Mouse (Mus musculus): ENCODE measurements around the gene Prph. TPM values are rescaled to one million over a fixed set of nuclear protein-coding genes. Genes with fewer than 3 reads are reported as not detected.
A peak's percentile ranks its signal among the peaks of the same experiment; 100 is the strongest.

Gene Prph
- polyA plus RNA-seq (2015; fragmentation: Nextera tagmentation; extraction: Ambion mirVana), result 5.1 and 7.1 TPM in 2 replicates

DNA sequence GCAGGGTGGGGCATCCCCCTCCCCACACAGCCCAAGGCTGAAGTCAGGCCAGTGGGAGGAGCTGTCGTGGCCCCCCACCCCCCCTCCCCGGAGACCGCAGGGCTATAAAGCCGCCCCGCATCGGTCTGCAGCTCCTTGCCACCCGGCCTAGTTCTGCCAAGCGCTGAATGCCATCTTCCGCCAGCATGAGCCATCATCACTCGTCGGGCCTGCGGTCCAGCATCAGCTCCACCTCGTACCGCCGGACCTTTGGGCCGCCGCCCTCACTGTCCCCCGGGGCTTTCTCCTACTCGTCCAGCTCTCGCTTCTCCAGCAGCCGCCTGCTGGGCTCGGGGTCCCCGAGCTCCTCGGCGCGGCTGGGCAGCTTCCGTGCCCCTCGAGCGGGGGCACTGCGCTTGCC is at the start of gene Prph:
Gene Prph (plus strand): TSS at position 135 of the 400 bp plus-strand sequence.
- H3K9ac ChIP-seq (ENCODE audit: low read depth, low read length), result peak within 1 kb of the TSS; percentile 36; the same call in 1 of the 2 replicates
- H3K4me2 ChIP-seq (ENCODE audit: low read length), result peak within 1 kb of the TSS; percentile 71
- no peak for ATAC-seq
- no peaks in the 10 kb centered on the region for H3K36me3 ChIP-seq (ENCODE audit: control insufficient read depth, insufficient read depth, low read length)
- H3K27ac ChIP-seq (ENCODE audit: low read length), result no peak within 1 kb of the TSS
- WGBS, result under 1% methylated on average over 26 of the region's 30 CpGs
- peak within 1 kb of the TSS; percentile 41 for H3K4me3 ChIP-seq (ENCODE audit: low read depth, low read length)
- peaks cover 55% of the 10 kb centered on the region for H3K27me3 ChIP-seq (ENCODE audit: control insufficient read depth, insufficient read depth, low read depth, low read length)
- H3K9me3 ChIP-seq (replicated peaks; ENCODE audit: control insufficient read depth, low read length, poor library complexity, severe bottlenecking), result no peaks in the 10 kb centered on the region
- peaks cover 10% of the 10 kb centered on the region for H3K4me1 ChIP-seq (ENCODE audit: control insufficient read depth, insufficient read depth, low read length)

DNA sequence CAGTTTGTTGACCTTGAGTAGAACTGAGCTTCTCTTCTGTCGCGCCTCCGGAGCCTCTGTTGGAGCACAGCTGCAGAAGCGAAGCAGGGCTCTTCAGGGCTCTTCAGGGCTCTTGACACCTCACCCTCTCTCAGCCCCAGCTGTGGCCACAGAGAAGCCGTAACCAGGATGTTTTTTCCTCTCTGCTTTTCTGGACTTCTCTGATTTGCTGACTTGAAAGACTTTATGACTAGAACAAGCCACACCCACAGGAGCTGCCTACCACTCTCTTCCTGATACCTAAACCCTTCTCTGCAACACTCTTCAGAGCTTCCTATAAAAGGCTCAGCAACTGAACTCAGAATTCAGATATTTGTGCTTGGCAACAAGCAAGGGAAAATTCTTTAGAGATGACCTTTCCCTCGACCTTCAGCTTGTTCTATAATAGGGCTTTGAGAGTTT is 46.2 kb upstream of the Prph start:
- Histone ChIP-seq H3K27ac (ENCODE audit: low read length) (no peak overlapping the region), H3K4me3 (ENCODE audit: low read depth, low read length) (no peak overlapping the region), H3K9ac (ENCODE audit: low read depth, low read length) (no peak overlapping the region), H3K27me3 (ENCODE audit: control insufficient read depth, insufficient read depth, low read depth, low read length) (no peaks in the 10 kb centered on the region), H3K4me1 (ENCODE audit: control insufficient read depth, insufficient read depth, low read length) (no peaks in the 10 kb centered on the region), H3K9me3 (replicated peaks; ENCODE audit: control insufficient read depth, low read length, poor library complexity, severe bottlenecking) (no peaks in the 10 kb centered on the region), H3K36me3 (ENCODE audit: control insufficient read depth, insufficient read depth, low read length) (no peaks in the 10 kb centered on the region), H3K4me2 (ENCODE audit: low read length) (no peak overlapping the region)
- 64% methylated on average over 6 of the region's 6 CpGs for WGBS
- no peak for ATAC-seq

DNA sequence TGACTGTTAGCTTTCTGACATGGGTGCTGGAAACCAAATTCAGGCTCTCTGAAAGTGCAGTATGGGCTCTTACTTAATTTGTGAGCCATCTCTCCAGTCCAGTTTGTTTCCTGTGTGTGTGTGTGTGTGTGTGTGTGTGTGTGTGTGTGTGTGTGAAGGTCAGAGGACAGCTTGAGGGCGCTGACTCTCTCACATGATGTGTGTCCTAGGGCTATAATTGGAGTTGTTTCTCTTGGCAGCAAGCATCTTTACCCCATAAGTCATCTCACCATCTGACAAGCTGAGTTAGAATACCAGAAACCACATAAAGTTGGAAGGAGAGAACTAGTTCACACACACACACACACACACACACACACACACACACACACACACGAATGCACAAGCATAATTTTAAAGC is 44.1 kb upstream of the Prph start:
- H3K4me1 ChIP-seq (ENCODE audit: control insufficient read depth, insufficient read depth, low read length), result no peaks in the 10 kb centered on the region
- H3K9ac ChIP-seq (ENCODE audit: low read depth, low read length), result no peak overlapping the region
- no peaks in the 10 kb centered on the region for H3K27me3 ChIP-seq (ENCODE audit: control insufficient read depth, insufficient read depth, low read depth, low read length)
- ATAC-seq, result no peak
- no peak overlapping the region for H3K4me2 ChIP-seq (ENCODE audit: low read length)
- H3K36me3 ChIP-seq (ENCODE audit: control insufficient read depth, insufficient read depth, low read length), result no peaks in the 10 kb centered on the region
- 85% methylated on average over 2 of the region's 2 CpGs for WGBS
- no peak overlapping the region for H3K4me3 ChIP-seq (ENCODE audit: low read depth, low read length)
- no peak overlapping the region for H3K27ac ChIP-seq (ENCODE audit: low read length)
- no peaks in the 10 kb centered on the region for H3K9me3 ChIP-seq (replicated peaks; ENCODE audit: control insufficient read depth, low read length, poor library complexity, severe bottlenecking)

DNA sequence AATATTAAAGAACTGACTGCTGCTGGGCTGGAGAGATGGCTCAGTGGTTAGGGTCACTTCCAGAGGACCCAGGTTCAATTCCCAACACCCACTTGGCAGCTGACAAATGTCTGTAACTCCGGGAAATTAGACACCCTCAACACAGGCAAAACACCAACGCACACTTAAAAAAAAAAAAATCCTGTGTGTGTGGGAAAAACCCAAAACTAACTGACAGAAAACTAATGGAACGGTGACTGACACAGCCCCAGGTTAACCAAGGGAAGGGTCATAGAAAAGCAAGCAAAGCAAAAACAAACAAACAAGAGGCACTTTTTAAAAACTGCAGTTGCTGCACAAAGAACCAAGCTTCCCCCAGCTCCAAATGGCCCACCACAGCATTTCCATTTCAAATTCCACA is 43.0 kb upstream of the Prph start:
- H3K4me2 ChIP-seq (ENCODE audit: low read length), result no peak overlapping the region

DNA sequence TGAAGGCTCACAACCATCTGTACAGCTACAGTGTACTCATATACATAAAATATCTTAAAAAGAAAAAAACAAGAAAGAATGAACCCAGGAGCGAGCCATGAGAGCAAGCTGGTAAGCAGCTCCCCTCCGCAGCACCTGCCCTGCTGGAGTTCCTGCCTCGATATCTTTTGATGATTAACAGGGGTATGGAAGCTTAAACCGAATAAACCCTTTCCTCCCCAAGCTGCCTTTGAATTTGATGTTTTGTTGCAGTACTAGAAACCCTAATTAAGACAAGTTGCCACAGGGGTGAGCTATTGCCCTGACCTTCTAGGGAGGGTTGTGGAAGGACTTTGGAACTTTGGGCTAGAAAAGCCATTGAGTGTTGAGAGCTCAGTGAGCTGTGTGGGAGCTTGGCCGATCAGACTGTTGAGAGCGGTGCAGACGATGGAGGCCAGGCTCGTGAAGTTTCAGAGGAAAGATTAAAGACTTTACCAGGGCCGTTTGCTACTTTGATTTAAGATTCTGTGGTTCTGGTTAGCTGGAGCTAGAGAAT is 40.4 kb upstream of the Prph start:
- Histone ChIP-seq H3K4me2 (ENCODE audit: low read length) (no peak overlapping the region), H3K9ac (ENCODE audit: low read depth, low read length) (no peak overlapping the region), H3K4me3 (ENCODE audit: low read depth, low read length) (no peak overlapping the region), H3K36me3 (ENCODE audit: control insufficient read depth, insufficient read depth, low read length) (no peaks in the 10 kb centered on the region), H3K27me3 (ENCODE audit: control insufficient read depth, insufficient read depth, low read depth, low read length) (no peaks in the 10 kb centered on the region), H3K9me3 (replicated peaks; ENCODE audit: control insufficient read depth, low read length, poor library complexity, severe bottlenecking) (no peaks in the 10 kb centered on the region), H3K4me1 (ENCODE audit: control insufficient read depth, insufficient read depth, low read length) (peaks cover 5% of the 10 kb centered on the region; the same call in 1 of the 2 replicates), H3K27ac (ENCODE audit: low read length) (no peak overlapping the region)
- ATAC-seq, result no peak
- 67% methylated on average over 9 of the region's 9 CpGs for WGBS

More for the DNA sequence above, 43.0 kb upstream of the Prph start:
- Histone ChIP-seq H3K36me3 (ENCODE audit: control insufficient read depth, insufficient read depth, low read length) (no peaks in the 10 kb centered on the region), H3K9ac (ENCODE audit: low read depth, low read length) (no peak overlapping the region), H3K4me1 (ENCODE audit: control insufficient read depth, insufficient read depth, low read length) (no peaks in the 10 kb centered on the region), H3K4me3 (ENCODE audit: low read depth, low read length) (no peak overlapping the region), H3K27ac (ENCODE audit: low read length) (no peak overlapping the region), H3K27me3 (ENCODE audit: control insufficient read depth, insufficient read depth, low read depth, low read length) (no peaks in the 10 kb centered on the region), H3K9me3 (replicated peaks; ENCODE audit: control insufficient read depth, low read length, poor library complexity, severe bottlenecking) (no peaks in the 10 kb centered on the region)
- no peak for ATAC-seq
- WGBS, result 88% methylated on average over 3 of the region's 3 CpGs

DNA sequence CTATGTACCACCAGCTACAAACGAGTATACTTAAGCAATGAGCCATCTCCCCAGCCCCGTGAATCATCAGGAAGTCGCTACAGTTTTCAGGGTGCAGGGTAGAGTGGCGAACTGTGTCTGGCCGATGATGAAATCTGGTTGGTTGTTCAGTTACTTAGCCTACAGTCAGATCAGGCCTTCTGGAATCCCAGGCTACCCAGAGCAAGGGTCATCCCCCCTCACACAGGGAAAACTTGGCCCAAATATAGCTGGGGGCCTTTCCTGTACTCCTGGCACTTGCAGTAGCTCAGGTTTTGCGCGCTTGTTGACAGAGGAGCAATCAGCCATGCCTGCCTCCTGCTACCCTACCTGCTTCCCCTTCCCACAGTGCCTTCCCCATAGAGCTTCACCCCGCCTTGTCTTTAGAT is 37.6 kb upstream of the Prph start:
- no peaks in the 10 kb centered on the region for H3K9me3 ChIP-seq (replicated peaks; ENCODE audit: control insufficient read depth, low read length, poor library complexity, severe bottlenecking)
- H3K36me3 ChIP-seq (ENCODE audit: control insufficient read depth, insufficient read depth, low read length), result no peaks in the 10 kb centered on the region
- ATAC-seq, result no peak
- H3K4me2 ChIP-seq (ENCODE audit: low read length), result no peak overlapping the region
- no peaks in the 10 kb centered on the region for H3K27me3 ChIP-seq (ENCODE audit: control insufficient read depth, insufficient read depth, low read depth, low read length)
- H3K9ac ChIP-seq (ENCODE audit: low read depth, low read length), result no peak overlapping the region
- no peak overlapping the region for H3K4me3 ChIP-seq (ENCODE audit: low read depth, low read length)
- H3K27ac ChIP-seq (ENCODE audit: low read length), result peak overlapping the region; percentile 28
- peaks cover 5% of the 10 kb centered on the region; the same call in 1 of the 2 replicates for H3K4me1 ChIP-seq (ENCODE audit: control insufficient read depth, insufficient read depth, low read length)
- WGBS, result 86% methylated on average over 8 of the region's 8 CpGs

DNA sequence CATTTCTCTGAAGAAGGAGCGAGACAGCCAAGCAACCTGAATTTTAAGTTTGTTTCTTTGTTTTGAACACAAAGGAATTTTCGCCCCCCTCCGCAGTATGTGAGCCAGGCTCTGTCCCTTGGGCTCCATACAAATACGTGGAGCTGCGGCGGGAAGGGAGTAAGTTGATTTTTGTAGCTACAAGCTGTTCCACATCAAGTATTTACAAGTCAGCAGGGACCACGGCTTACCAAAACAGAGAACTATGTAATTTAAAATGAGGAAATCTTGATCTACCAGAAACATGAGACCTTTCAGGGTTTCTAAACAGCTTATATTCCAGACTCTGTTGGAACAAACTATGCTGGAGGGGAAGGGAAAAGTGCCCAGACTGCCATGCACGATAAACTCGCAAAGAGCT is 37.0 kb upstream of the Prph start:
- Histone ChIP-seq H3K27ac (ENCODE audit: low read length) (peak overlapping the region; percentile 28), H3K4me2 (ENCODE audit: low read length) (no peak overlapping the region), H3K36me3 (ENCODE audit: control insufficient read depth, insufficient read depth, low read length) (no peaks in the 10 kb centered on the region), H3K9ac (ENCODE audit: low read depth, low read length) (no peak overlapping the region), H3K27me3 (ENCODE audit: control insufficient read depth, insufficient read depth, low read depth, low read length) (no peaks in the 10 kb centered on the region), H3K9me3 (replicated peaks; ENCODE audit: control insufficient read depth, low read length, poor library complexity, severe bottlenecking) (no peaks in the 10 kb centered on the region), H3K4me3 (ENCODE audit: low read depth, low read length) (no peak overlapping the region), H3K4me1 (ENCODE audit: control insufficient read depth, insufficient read depth, low read length) (peaks cover 5% of the 10 kb centered on the region; the same call in 1 of the 2 replicates)
- WGBS, result 40% methylated on average over 9 of the region's 9 CpGs
- ATAC-seq, result no peak

DNA sequence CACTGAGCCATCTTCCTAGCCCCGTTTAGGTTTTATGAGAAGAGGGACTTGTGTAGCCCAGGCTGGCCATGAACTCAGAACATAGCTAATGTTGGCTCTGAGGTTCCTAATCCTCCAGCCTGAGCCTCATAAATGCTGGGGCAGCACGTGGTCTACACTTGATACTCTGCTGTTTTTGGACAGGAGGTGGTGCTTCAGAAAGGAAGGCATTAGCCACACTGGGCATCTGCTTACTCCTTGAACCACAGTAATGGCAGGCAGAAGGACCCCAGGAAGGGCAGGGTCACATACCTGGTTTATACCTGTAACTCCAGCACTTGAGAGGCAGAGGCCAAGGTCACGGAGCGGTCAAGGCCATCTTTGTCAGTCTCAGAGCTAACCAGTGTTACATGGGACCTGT is 36.3 kb upstream of the Prph start:
- H3K27me3 ChIP-seq (ENCODE audit: control insufficient read depth, insufficient read depth, low read depth, low read length), result no peaks in the 10 kb centered on the region
- peaks cover 5% of the 10 kb centered on the region; the same call in 1 of the 2 replicates for H3K4me1 ChIP-seq (ENCODE audit: control insufficient read depth, insufficient read depth, low read length)
- H3K9me3 ChIP-seq (replicated peaks; ENCODE audit: control insufficient read depth, low read length, poor library complexity, severe bottlenecking), result no peaks in the 10 kb centered on the region
- no peaks in the 10 kb centered on the region for H3K36me3 ChIP-seq (ENCODE audit: control insufficient read depth, insufficient read depth, low read length)
- ATAC-seq, result no peak
- H3K27ac ChIP-seq (ENCODE audit: low read length), result no peak overlapping the region
- no peak overlapping the region for H3K4me3 ChIP-seq (ENCODE audit: low read depth, low read length)
- 0 out of 2 replicates have a peak overlapping the region, but pooled peaks have one; percentile 16 for H3K9ac ChIP-seq (ENCODE audit: low read depth, low read length)
- WGBS, result 88% methylated on average over 4 of the region's 4 CpGs
- H3K4me2 ChIP-seq (ENCODE audit: low read length), result no peak overlapping the region

DNA sequence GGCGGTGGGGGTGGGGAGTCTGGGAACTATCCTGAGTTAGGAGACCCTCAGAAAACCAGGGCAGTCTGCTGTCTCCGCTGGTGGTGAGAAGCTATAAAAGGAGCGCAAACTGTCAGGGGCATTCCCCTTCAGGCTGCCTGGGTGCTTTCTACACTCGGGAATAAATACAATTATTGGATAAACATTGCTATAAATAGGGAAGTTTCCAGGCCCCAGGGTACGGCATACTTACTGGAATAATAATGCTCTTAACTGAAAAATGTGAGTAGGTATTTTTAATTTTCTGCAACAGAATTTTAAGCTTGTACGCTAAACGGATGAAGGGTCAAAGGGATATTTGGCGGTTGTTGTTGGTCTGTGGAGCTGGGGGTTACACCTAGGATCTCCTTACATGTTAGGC is 35.5 kb upstream of the Prph start:
- Histone ChIP-seq H3K27ac (ENCODE audit: low read length) (no peak overlapping the region), H3K4me1 (ENCODE audit: control insufficient read depth, insufficient read depth, low read length) (peaks cover 5% of the 10 kb centered on the region; the same call in 1 of the 2 replicates), H3K27me3 (ENCODE audit: control insufficient read depth, insufficient read depth, low read depth, low read length) (no peaks in the 10 kb centered on the region), H3K4me2 (ENCODE audit: low read length) (no peak overlapping the region), H3K4me3 (ENCODE audit: low read depth, low read length) (no peak overlapping the region), H3K36me3 (ENCODE audit: control insufficient read depth, insufficient read depth, low read length) (no peaks in the 10 kb centered on the region), H3K9ac (ENCODE audit: low read depth, low read length) (no peak overlapping the region), H3K9me3 (replicated peaks; ENCODE audit: control insufficient read depth, low read length, poor library complexity, severe bottlenecking) (no peaks in the 10 kb centered on the region)
- no peak for ATAC-seq
- 59% methylated on average over 8 of the region's 8 CpGs for WGBS
